Mouse (Mus musculus) kidney, adult 2 months (tissue): ENCODE measurements around the gene Tbx2. TPM values are rescaled to one million over a fixed set of nuclear protein-coding genes. Genes with fewer than 3 reads are reported as not detected.
A peak's percentile ranks its signal among the peaks of the same experiment; 100 is the strongest.

Experiments
- DNase-seq: peaks from one replicate; pipeline ENCODE4 v3.0.0; 2021
- H3K27ac ChIP-seq: fragments of 200-500 bp; 2 replicates; pipeline ENCODE4 v1.5.1; 2012; ENCODE audit warnings: low read depth, low read length, control low read depth, inconsistent platforms; ENCODE audit not compliant: insufficient read depth
- H3K27me3 ChIP-seq: fragments of 200-500 bp; replicated peaks from 2 replicates; pipeline ENCODE4 v1.6.1; 2012; ENCODE audit warnings: mild to moderate bottlenecking, moderate library complexity, low read length, inconsistent platforms; ENCODE audit not compliant: control insufficient read depth, insufficient read depth
- H3K36me3 ChIP-seq: fragments of 200-500 bp; 2 replicates; pipeline ENCODE4 v1.6.1; 2012; ENCODE audit warnings: mild to moderate bottlenecking, moderate library complexity, low read length, inconsistent platforms; ENCODE audit not compliant: control insufficient read depth, insufficient read depth
- H3K4me1 ChIP-seq: fragments of 200-500 bp; 2 replicates; pipeline ENCODE4 v1.6.1; 2011; ENCODE audit warnings: low read length; ENCODE audit not compliant: control insufficient read depth, insufficient read depth
- H3K4me3 ChIP-seq: fragments of 200-500 bp; 2 replicates; pipeline ENCODE4 v1.5.1; 2011; ENCODE audit warnings: mild to moderate bottlenecking, low read depth, low read length, control low read depth; ENCODE audit not compliant: insufficient read depth
- CTCF ChIP-seq: fragments of 200-500 bp; conservative IDR thresholded peaks from 2 replicates; pipeline ENCODE4 v1.5.1; 2011; ENCODE audit warnings: low read depth, mild to moderate bottlenecking, control low read depth, low read length, moderate library complexity, mixed read lengths; ENCODE audit not compliant: insufficient read depth, insufficient read length
- POLR2A ChIP-seq: fragments of 200-500 bp; IDR thresholded peaks from one replicate; pipeline ENCODE4 v1.6.1; 2011; ENCODE audit warnings: low read depth, low read length, control low read depth
- WGBS: fragments of 180-500 bp; shearing (Covaris S2); methylation state at CpG from one replicate; pipeline ENCODE4 v1.1.7; 2018; 5-methylcytosine and 5-hydroxymethylcytosine counted together
- polyA plus RNA-seq: library from polyadenylated mRNA; depleted of rRNA; stranded (reverse); fragments of >200 nt; gene quantifications from 2 replicates; pipeline ENCODE4 v1.2.3, GENCODE M21; 2012

Tbx2 gene
- polyA plus RNA-seq, 1 experiment: 58.5 TPM

GRCm38 (mm10) chr11:85812201-85812966, 20.0 kb upstream of the Tbx2 start:
- TF ChIP-seq POLR2A: no peak
- no peak for TF ChIP-seq CTCF
- H3K27ac ChIP-seq: peak overlapping the region; percentile 77
- no peaks in the 10 kb centered on the region for H3K36me3 ChIP-seq
- WGBS: 49% methylated on average over 12 of the region's 12 CpGs
- no peak overlapping the region for H3K4me3 ChIP-seq
- H3K4me1 ChIP-seq: peaks cover 13% of the 10 kb centered on the region
- H3K27me3 ChIP-seq: no peaks in the 10 kb centered on the region
- DNase-seq: peak; percentile 96

- no peaks in the 10 kb centered on the region for H3K27me3 ChIP-seq
- peaks cover 17% of the 10 kb centered on the region for H3K4me1 ChIP-seq
- no peak overlapping the region for H3K4me3 ChIP-seq
- 48% methylated on average over 4 of the region's 4 CpGs for WGBS
- TF ChIP-seq CTCF (no peak), POLR2A (no peak)
- DNase-seq: no peak
- H3K27ac ChIP-seq: no peak overlapping the region
- no peaks in the 10 kb centered on the region for H3K36me3 ChIP-seq
Measured at GRCm38 (mm10) chr11:85814678-85815077, 17.7 kb upstream of the Tbx2 start.

- peaks cover 17% of the 10 kb centered on the region for H3K4me1 ChIP-seq
- TF ChIP-seq CTCF (no peak), POLR2A (no peak)
- no peaks in the 10 kb centered on the region for H3K36me3 ChIP-seq
- no peaks in the 10 kb centered on the region for H3K27me3 ChIP-seq
- H3K27ac ChIP-seq: no peak overlapping the region
- H3K4me3 ChIP-seq: no peak overlapping the region
- DNase-seq: no peak
- 91% methylated on average over 5 of the region's 5 CpGs for WGBS
Measured at GRCm38 (mm10) chr11:85816471-85816870, 15.9 kb upstream of the Tbx2 start.

GRCm38 (mm10) chr11:85818401-85818800, 13.9 kb upstream of the Tbx2 start:
- TF ChIP-seq POLR2A (no peak), CTCF (no peak)
- DNase-seq: peak; percentile 74
- peaks cover 9% of the 10 kb centered on the region for H3K4me1 ChIP-seq
- no peaks in the 10 kb centered on the region for H3K36me3 ChIP-seq
- H3K4me3 ChIP-seq: no peak overlapping the region
- H3K27me3 ChIP-seq: no peaks in the 10 kb centered on the region
- WGBS: 92% methylated on average over 3 of the region's 3 CpGs
- H3K27ac ChIP-seq: no peak overlapping the region

GRCm38 (mm10) chr11:85820959-85821358, 11.4 kb upstream of the Tbx2 start:
- no peak for DNase-seq
- Histone ChIP-seq H3K4me3 (no peak overlapping the region), H3K4me1 (peaks cover 17% of the 10 kb centered on the region), H3K27ac (peak overlapping the region; percentile 21), H3K36me3 (no peaks in the 10 kb centered on the region), H3K27me3 (no peaks in the 10 kb centered on the region)
- 60% methylated on average over 3 of the region's 3 CpGs for WGBS
- TF ChIP-seq CTCF (no peak), POLR2A (no peak)

- H3K4me1 ChIP-seq: peaks cover 23% of the 10 kb centered on the region
Measured at GRCm38 (mm10) chr11:85821659-85822058, 10.7 kb upstream of the Tbx2 start.

GRCm38 (mm10) chr11:85823181-85823580, 9.2 kb upstream of the Tbx2 start:
- H3K4me1 ChIP-seq: peaks cover 29% of the 10 kb centered on the region
- TF ChIP-seq CTCF: peak; percentile 90
- no peak for TF ChIP-seq POLR2A
- no peaks in the 10 kb centered on the region for H3K27me3 ChIP-seq
- WGBS: 18% methylated on average over 6 of the region's 6 CpGs
- H3K36me3 ChIP-seq: no peaks in the 10 kb centered on the region
- peak; percentile 87 for DNase-seq
- no peak overlapping the region for H3K4me3 ChIP-seq
- H3K27ac ChIP-seq: no peak overlapping the region

More at GRCm38 (mm10) chr11:85821659-85822058, 10.7 kb upstream of the Tbx2 start:
- H3K36me3 ChIP-seq: no peaks in the 10 kb centered on the region
- peak; percentile 71 for DNase-seq
- no peak overlapping the region for H3K27ac ChIP-seq
- no peaks in the 10 kb centered on the region for H3K27me3 ChIP-seq
- whole genome bisulfite sequencing: 65% methylated on average over 9 of the region's 9 CpGs
- no peak overlapping the region for H3K4me3 ChIP-seq
- TF ChIP-seq POLR2A: no peak
- TF ChIP-seq CTCF: no peak
